Mouse (Mus musculus): ENCODE data around the gene Wdr43. TPM values are rescaled to one million over a fixed set of nuclear protein-coding genes. Genes with fewer than 3 reads are reported as not detected.
A peak's percentile ranks its signal among the peaks of the same experiment; 100 is the strongest.
"Not testable (repeated sequence)": the region's sequence is repeated elsewhere in the genome, so short reads cannot be mapped to it uniquely, and the experiment has no call there.

The Wdr43 gene
- polyA plus RNA-seq, 1 experiment from 2014 or later, result 65.0 TPM

GRCm38 (mm10) chr17:71637750-71638265 lies 22.1 kb downstream of the Wdr43 start:
- peaks cover 91% of the 10 kb centered on the region for H3K36me3 ChIP-seq
- no peaks in the 10 kb centered on the region for H3K9me3 ChIP-seq (replicated peaks)
- no peak for ATAC-seq (ENCODE audit: insufficient number of reproducible peaks, low FRiP score, low TSS enrichment, low read depth)
- 83% methylated on average over 4 of the region's 4 CpGs for WGBS
- H3K4me3 ChIP-seq (replicated peaks), result no peak overlapping the region
- no peak overlapping the region for H3K27ac ChIP-seq (replicated peaks)
- H3K27me3 ChIP-seq, result no peaks in the 10 kb centered on the region
- H3K4me1 ChIP-seq, result no peaks in the 10 kb centered on the region
- H3K9ac ChIP-seq, result no peak overlapping the region
- no peak overlapping the region for H3K4me2 ChIP-seq (replicated peaks)

- H3K9ac ChIP-seq; H3K27me3 ChIP-seq; H3K4me3 ChIP-seq (replicated peaks); ATAC-seq (ENCODE audit: insufficient number of reproducible peaks, low FRiP score, low TSS enrichment, low read depth); H3K4me2 ChIP-seq (replicated peaks); H3K4me1 ChIP-seq; H3K9me3 ChIP-seq (replicated peaks); H3K27ac ChIP-seq (replicated peaks): not testable (repeated sequence)
- H3K36me3 ChIP-seq, result peaks cover 85% of the 10 kb centered on the region
- 77% methylated on average over 5 of the region's 5 CpGs for WGBS
These were observed 23.4 kb downstream of the Wdr43 start for GRCm38 (mm10) chr17:71639056-71639455.

GRCm38 (mm10) chr17:71640421-71641085 lies 24.9 kb downstream of the Wdr43 start:
- 88% methylated on average over 9 of the region's 9 CpGs for WGBS
- Histone ChIP-seq H3K9me3 (replicated peaks) (no peaks in the 10 kb centered on the region), H3K4me1 (no peaks in the 10 kb centered on the region), H3K27ac (replicated peaks) (no peak overlapping the region), H3K4me3 (replicated peaks) (no peak overlapping the region), H3K36me3 (peaks cover 77% of the 10 kb centered on the region), H3K9ac (no peak overlapping the region), H3K27me3 (no peaks in the 10 kb centered on the region), H3K4me2 (replicated peaks) (no peak overlapping the region)
- no peak for ATAC-seq (ENCODE audit: insufficient number of reproducible peaks, low FRiP score, low TSS enrichment, low read depth)

GRCm38 (mm10) chr17:71642190-71642589 lies 26.5 kb downstream of the Wdr43 start:
- WGBS, result 78% methylated on average over 3 of the region's 3 CpGs
- H3K9ac ChIP-seq, result no peak overlapping the region
- H3K27ac ChIP-seq (replicated peaks), result no peak overlapping the region
- peaks cover 72% of the 10 kb centered on the region for H3K36me3 ChIP-seq
- no peak for ATAC-seq (ENCODE audit: insufficient number of reproducible peaks, low FRiP score, low TSS enrichment, low read depth)
- no peak overlapping the region for H3K4me3 ChIP-seq (replicated peaks)
- H3K9me3 ChIP-seq (replicated peaks), result no peaks in the 10 kb centered on the region
- H3K4me2 ChIP-seq (replicated peaks), result no peak overlapping the region
- no peaks in the 10 kb centered on the region for H3K27me3 ChIP-seq
- H3K4me1 ChIP-seq, result no peaks in the 10 kb centered on the region

- no peaks in the 10 kb centered on the region for H3K27me3 ChIP-seq
- H3K9me3 ChIP-seq (replicated peaks), result no peaks in the 10 kb centered on the region
- no peak overlapping the region for H3K27ac ChIP-seq (replicated peaks)
- no peak overlapping the region for H3K4me3 ChIP-seq (replicated peaks)
- WGBS, result 88% methylated on average over 9 of the region's 9 CpGs
- H3K4me2 ChIP-seq (replicated peaks), result no peak overlapping the region
- no peaks in the 10 kb centered on the region for H3K4me1 ChIP-seq
- H3K36me3 ChIP-seq, result peaks cover 60% of the 10 kb centered on the region
- no peak for ATAC-seq (ENCODE audit: insufficient number of reproducible peaks, low FRiP score, low TSS enrichment, low read depth)
- H3K9ac ChIP-seq, result no peak overlapping the region
These were observed 34.3 kb downstream of the Wdr43 start for GRCm38 (mm10) chr17:71650011-71650410.

GRCm38 (mm10) chr17:71652495-71652894 lies 36.8 kb downstream of the Wdr43 start:
- Histone ChIP-seq H3K9me3 (replicated peaks) (no peaks in the 10 kb centered on the region), H3K4me1 (no peaks in the 10 kb centered on the region), H3K27me3 (no peaks in the 10 kb centered on the region), H3K27ac (replicated peaks) (no peak overlapping the region; the same call in 1 of the 2 replicates), H3K9ac (no peak overlapping the region), H3K4me3 (replicated peaks) (no peak overlapping the region), H3K36me3 (peaks cover 66% of the 10 kb centered on the region), H3K4me2 (replicated peaks) (no peak overlapping the region)
- ATAC-seq (ENCODE audit: insufficient number of reproducible peaks, low FRiP score, low TSS enrichment, low read depth), result no peak
- WGBS, result 81% methylated on average over 2 of the region's 2 CpGs

DNA sequence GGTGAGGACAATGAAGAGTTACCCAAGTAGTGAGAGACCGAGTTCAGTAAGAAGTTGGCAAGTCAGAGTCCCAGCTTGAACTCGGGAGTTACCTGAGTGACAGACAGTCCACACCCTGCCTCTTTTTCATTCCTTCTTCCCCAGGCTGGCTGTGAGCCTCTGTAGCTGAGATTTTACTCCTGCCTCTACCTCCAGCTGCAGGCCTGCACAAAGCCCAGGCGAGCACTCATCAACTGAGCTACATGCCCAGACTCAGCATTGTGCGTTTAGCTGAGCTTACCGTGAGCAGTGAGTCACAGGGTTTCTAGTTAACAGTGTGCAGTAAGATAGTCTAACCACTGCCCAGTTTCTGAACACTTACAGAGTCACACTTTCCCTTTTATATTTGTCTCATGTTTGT lies 37.2 kb downstream of the Wdr43 start:
- H3K4me2 ChIP-seq (replicated peaks), result no peak overlapping the region
- H3K9ac ChIP-seq, result no peak overlapping the region
- no peak; the same call in 1 of the 2 replicates for ATAC-seq (ENCODE audit: insufficient number of reproducible peaks, low FRiP score, low TSS enrichment, low read depth)
- H3K4me3 ChIP-seq (replicated peaks), result no peak overlapping the region
- no peak overlapping the region; the same call in 1 of the 2 replicates for H3K27ac ChIP-seq (replicated peaks)
- peaks cover 69% of the 10 kb centered on the region for H3K36me3 ChIP-seq
- no peaks in the 10 kb centered on the region for H3K9me3 ChIP-seq (replicated peaks)
- no peaks in the 10 kb centered on the region for H3K27me3 ChIP-seq
- H3K4me1 ChIP-seq, result no peaks in the 10 kb centered on the region
- 73% methylated on average over 5 of the region's 5 CpGs for WGBS

GRCm38 (mm10) chr17:71657521-71657920 lies 41.8 kb downstream of the Wdr43 start:
- H3K4me3 ChIP-seq (replicated peaks), result no peak overlapping the region
- H3K4me1 ChIP-seq, result peaks cover 5% of the 10 kb centered on the region; the same call in 1 of the 2 replicates
- no peaks in the 10 kb centered on the region for H3K9me3 ChIP-seq (replicated peaks)
- no peaks in the 10 kb centered on the region for H3K27me3 ChIP-seq
- ATAC-seq (ENCODE audit: insufficient number of reproducible peaks, low FRiP score, low TSS enrichment, low read depth), result no peak
- H3K27ac ChIP-seq (replicated peaks), result no peak overlapping the region
- H3K9ac ChIP-seq, result no peak overlapping the region
- no peak overlapping the region for H3K4me2 ChIP-seq (replicated peaks)
- WGBS, result 85% methylated on average over 4 of the region's 4 CpGs
- peaks cover 52% of the 10 kb centered on the region for H3K36me3 ChIP-seq

GRCm38 (mm10) chr17:71658666-71659065 lies 43.0 kb downstream of the Wdr43 start:
- H3K9me3 ChIP-seq (replicated peaks), result no peaks in the 10 kb centered on the region
- peaks cover 5% of the 10 kb centered on the region; the same call in 1 of the 2 replicates for H3K4me1 ChIP-seq
- H3K27me3 ChIP-seq, result no peaks in the 10 kb centered on the region
- no peak overlapping the region for H3K4me2 ChIP-seq (replicated peaks)
- H3K36me3 ChIP-seq, result peaks cover 43% of the 10 kb centered on the region
- no peak for ATAC-seq (ENCODE audit: insufficient number of reproducible peaks, low FRiP score, low TSS enrichment, low read depth)
- no peak overlapping the region for H3K4me3 ChIP-seq (replicated peaks)
- H3K27ac ChIP-seq (replicated peaks), result no peak overlapping the region
- WGBS, result 86% methylated on average over 10 of the region's 10 CpGs
- H3K9ac ChIP-seq, result no peak overlapping the region

GRCm38 (mm10) chr17:71660390-71660789 lies 44.7 kb downstream of the Wdr43 start:
- no peak overlapping the region for H3K27ac ChIP-seq (replicated peaks)
- H3K4me1 ChIP-seq, result peaks cover 5% of the 10 kb centered on the region; the same call in 1 of the 2 replicates
- H3K27me3 ChIP-seq, result no peaks in the 10 kb centered on the region
- no peaks in the 10 kb centered on the region for H3K9me3 ChIP-seq (replicated peaks)
- peaks cover 34% of the 10 kb centered on the region for H3K36me3 ChIP-seq
- ATAC-seq (ENCODE audit: insufficient number of reproducible peaks, low FRiP score, low TSS enrichment, low read depth), result no peak
- no peak overlapping the region for H3K9ac ChIP-seq
- no peak overlapping the region for H3K4me3 ChIP-seq (replicated peaks)
- no peak overlapping the region for H3K4me2 ChIP-seq (replicated peaks)
- WGBS, result 29% methylated on average over 1 of the region's 1 CpGs

DNA sequence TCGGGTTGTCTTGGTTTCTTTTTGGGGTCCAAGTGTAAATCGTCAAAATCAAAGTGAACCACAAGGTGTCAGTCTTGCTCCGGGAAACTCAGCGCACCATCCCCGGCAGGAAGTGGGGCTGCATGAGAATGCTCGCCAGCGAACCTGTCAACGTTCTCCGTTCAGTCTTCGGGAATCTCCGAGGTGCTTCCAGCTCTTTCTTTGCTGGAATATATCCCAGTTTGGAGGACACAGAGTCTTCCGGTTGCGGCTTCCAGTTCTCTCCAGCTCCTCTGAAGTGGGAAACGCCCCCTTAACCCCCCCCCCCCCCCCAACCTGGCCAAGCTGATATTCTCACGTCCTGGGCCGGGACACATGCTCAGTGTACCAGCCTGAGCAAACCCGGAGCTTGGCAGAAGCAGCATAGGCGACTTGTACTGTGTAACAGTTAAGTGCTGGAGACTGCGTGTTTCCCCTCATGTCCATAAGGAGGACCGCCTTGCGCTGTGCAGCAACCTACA lies 47.1 kb downstream of the Wdr43 start:
- Histone ChIP-seq H3K4me3 (replicated peaks) (peak overlapping the region; percentile 38), H3K4me1 (peaks cover 5% of the 10 kb centered on the region; the same call in 1 of the 2 replicates), H3K36me3 (peaks cover 14% of the 10 kb centered on the region), H3K9ac (no peak overlapping the region), H3K4me2 (replicated peaks) (peak overlapping the region; percentile 65), H3K27ac (replicated peaks) (no peak overlapping the region), H3K27me3 (no peaks in the 10 kb centered on the region), H3K9me3 (replicated peaks) (no peaks in the 10 kb centered on the region)
- 9% methylated on average over 21 of the region's 21 CpGs for WGBS
- peak; percentile 81 for ATAC-seq (ENCODE audit: insufficient number of reproducible peaks, low FRiP score, low TSS enrichment, low read depth)

All from embryonic facial prominence, embryonic 15.5 days (tissue).